Mouse (Mus musculus): ENCODE data around the gene Atoh1. TPM values are rescaled to one million over a fixed set of nuclear protein-coding genes. Genes with fewer than 3 reads are reported as not detected.

Atoh1 gene
- polyA plus RNA-seq (2012; fragmentation: generic; extraction: Trizol), result not detected

DNA sequence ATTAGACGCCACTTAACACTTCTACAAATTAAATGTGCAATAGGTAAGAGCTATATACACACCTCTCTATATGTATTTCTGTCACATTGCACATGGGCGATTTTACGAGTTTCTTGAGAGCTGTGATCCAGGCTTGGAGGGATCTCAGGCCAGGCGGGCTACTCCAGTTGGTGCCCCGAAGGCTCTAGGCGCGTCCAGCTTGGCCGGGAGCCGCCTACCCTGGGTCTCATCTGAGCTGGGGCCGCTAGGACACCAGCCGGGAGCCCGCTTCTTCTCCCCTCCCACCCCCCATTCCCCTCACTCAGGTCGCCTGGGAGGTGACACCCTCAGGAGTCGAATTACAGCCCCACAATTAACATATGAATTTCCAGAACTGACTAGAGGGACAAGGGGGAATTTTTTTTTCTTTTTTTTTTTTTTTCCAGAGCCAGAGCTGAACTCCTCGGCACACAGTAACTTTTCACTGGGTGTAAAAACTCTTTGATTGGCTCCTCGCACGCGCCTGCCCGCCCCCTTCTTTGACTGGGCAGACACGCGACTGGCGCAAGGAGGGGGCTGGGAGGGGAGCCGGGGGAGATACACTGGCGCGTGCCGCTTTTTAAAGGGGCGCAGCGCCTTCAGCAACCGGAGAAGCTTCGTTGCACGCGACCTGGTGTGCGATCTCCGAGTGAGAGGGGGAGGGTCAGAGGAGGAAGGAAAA lies at the start of gene Atoh1:
Gene Atoh1, plus strand, starts transcription at position 627 of the 700 bp plus-strand sequence.

All from C3H10T1/2 (cell line).